Mouse (Mus musculus): Measurements from ENCODE around the gene App. TPM values are rescaled to one million over a fixed set of nuclear protein-coding genes. Genes with fewer than 3 reads are reported as not detected.

Gene App
- polyA plus RNA-seq, 1 experiment, result 207 TPM

DNA sequence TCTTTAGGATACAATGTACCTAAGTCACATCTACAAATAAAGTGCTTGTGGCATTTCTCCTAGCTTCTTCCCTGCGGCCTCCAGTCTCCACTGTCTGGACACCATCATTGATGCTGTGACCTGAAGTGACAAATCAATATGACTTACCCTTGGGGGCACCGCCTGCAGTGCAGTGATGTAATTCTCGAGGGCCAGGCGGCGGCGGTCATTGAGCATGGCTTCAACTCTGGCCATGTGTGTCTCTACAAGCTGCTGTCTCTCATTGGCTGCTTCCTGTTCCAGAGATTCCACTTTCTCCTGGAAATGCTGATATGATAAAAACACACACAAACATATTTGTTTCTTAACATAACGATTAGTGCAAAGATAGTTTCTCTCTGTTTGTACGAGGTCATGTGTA lies 148.9 kb downstream of the App start:
- H3K79me2 ChIP-seq (ENCODE audit: control insufficient read depth, insufficient read depth), result no peaks in the 10 kb centered on the region
- H3ac ChIP-seq (ENCODE audit: control insufficient read depth, insufficient read length), result no peak overlapping the region
- H3K36me3 ChIP-seq (ENCODE audit: control insufficient read depth, insufficient read depth), result peaks cover 53% of the 10 kb centered on the region
- no peak overlapping the region for H3K4me2 ChIP-seq (ENCODE audit: low read depth)
- no peak for TF ChIP-seq SRF (IDR thresholded peaks at IDR 0.05; ENCODE audit: control insufficient read depth, insufficient read length, low read depth)
- no peak for TF ChIP-seq MYOD1 (IDR thresholded peaks at IDR 0.05; ENCODE audit: control insufficient read depth in 1 of 3, insufficient read length in 2 of 3, low read depth in 2 of 3)
- no peaks in the 10 kb centered on the region for H3K27me3 ChIP-seq (ENCODE audit: control insufficient read depth, insufficient read depth, insufficient read length)
- no peak overlapping the region for H3K4me3 ChIP-seq

DNA sequence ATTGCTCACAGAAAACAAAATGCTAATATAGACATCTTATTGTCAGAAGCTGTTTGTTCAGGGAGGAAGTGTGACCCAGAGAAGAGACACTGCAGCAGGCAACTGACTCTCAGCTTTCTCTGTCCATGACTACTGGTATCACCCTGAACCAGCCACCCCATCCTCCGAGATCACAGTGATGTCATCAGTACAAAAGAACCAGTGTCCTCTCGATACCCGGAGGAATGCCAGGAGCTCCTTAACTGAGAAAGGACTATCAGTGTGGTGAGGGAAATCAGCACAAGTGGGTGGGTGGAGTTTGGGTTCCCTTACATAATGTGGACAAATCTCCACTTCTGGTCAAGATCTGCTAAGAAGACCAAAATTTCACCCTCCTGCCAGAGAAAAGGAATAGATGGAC lies 150.5 kb downstream of the App start:
- H3K36me3 ChIP-seq (ENCODE audit: control insufficient read depth, insufficient read depth), result peaks cover 53% of the 10 kb centered on the region
- H3K4me2 ChIP-seq (ENCODE audit: low read depth), result no peak overlapping the region
- TF ChIP-seq POLR2AphosphoS2 (IDR thresholded peaks at IDR 0.05; ENCODE audit: insufficient read length, low read depth) (no peak), USF1 (IDR thresholded peaks at IDR 0.05; ENCODE audit: low read depth) (no peak), CEBPB (IDR thresholded peaks at IDR 0.05; ENCODE audit: insufficient read depth, poor library complexity, severe bottlenecking) (no peak), REST (IDR thresholded peaks at IDR 0.05; ENCODE audit: insufficient read depth, insufficient read length) (no peak), SRF (IDR thresholded peaks at IDR 0.05; ENCODE audit: control insufficient read depth, insufficient read length, low read depth) (no peak), MAX (IDR thresholded peaks at IDR 0.05; ENCODE audit: low read depth) (no peak)
- no peaks in the 10 kb centered on the region for H3K79me2 ChIP-seq (ENCODE audit: control insufficient read depth, insufficient read depth)
- H3K4me3 ChIP-seq, result no peak overlapping the region
- no peaks in the 10 kb centered on the region for H3K27me3 ChIP-seq (ENCODE audit: control insufficient read depth, insufficient read depth, insufficient read length)
- H3ac ChIP-seq (ENCODE audit: control insufficient read depth, insufficient read length), result no peak overlapping the region

DNA sequence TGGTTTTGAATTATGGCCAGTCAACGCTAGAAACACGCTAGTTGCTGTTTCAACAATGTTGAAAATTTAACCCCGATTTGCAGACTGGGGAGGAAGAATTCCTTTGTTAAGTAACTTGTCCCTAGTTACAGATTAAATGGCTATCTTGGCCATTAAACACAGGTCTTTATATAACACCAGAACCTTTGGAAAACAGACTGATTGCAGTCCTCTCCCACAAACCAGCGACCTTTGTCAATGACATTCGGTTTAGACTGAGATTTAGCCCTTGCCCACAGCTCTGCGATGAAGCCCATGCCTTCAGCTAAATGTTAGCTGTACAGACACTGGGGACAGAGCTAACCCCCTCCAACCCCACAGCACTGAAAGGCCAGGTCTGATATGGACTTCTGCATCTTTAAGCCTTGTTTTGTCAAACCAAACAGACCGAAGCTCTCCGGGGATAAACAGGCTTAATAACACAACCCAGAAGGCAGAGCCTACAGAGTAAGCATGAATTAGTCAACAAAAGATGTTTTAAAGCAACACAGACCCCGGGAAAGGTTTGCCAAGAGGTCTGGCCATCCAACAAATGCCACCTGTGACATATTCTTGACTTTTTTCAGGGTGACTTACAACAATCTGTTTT lies 152.8 kb downstream of the App start:
- H3K79me2 ChIP-seq (ENCODE audit: control insufficient read depth, insufficient read depth), result no peaks in the 10 kb centered on the region
- no peaks in the 10 kb centered on the region for H3K27me3 ChIP-seq (ENCODE audit: control insufficient read depth, insufficient read depth, insufficient read length)
- H3K36me3 ChIP-seq (ENCODE audit: control insufficient read depth, insufficient read depth), result peaks cover 60% of the 10 kb centered on the region
- H3K4me2 ChIP-seq (ENCODE audit: low read depth), result no peak overlapping the region
- TF ChIP-seq POLR2AphosphoS2 (IDR thresholded peaks at IDR 0.05; ENCODE audit: insufficient read length, low read depth) (no peak), POLR2A (IDR thresholded peaks at IDR 0.05; ENCODE audit: insufficient read length, low read depth) (no peak), TCF12 (IDR thresholded peaks at IDR 0.05; ENCODE audit: insufficient read depth, poor library complexity, severe bottlenecking) (no peak), MAX (IDR thresholded peaks at IDR 0.05; ENCODE audit: low read depth) (no peak), MYOG (IDR thresholded peaks at IDR 0.05; ENCODE audit: control insufficient read depth in 1 of 3, insufficient read depth in 1 of 3, insufficient read length in 2 of 3, low read depth in 2 of 3) (no peak), MYOD1 (IDR thresholded peaks at IDR 0.05; ENCODE audit: control insufficient read depth in 1 of 3, insufficient read length in 2 of 3, low read depth in 2 of 3) (no peak), USF1 (IDR thresholded peaks at IDR 0.05; ENCODE audit: low read depth) (no peak), TCF3 (IDR thresholded peaks at IDR 0.05; ENCODE audit: insufficient read length, low read depth) (no peak), CEBPB (IDR thresholded peaks at IDR 0.05; ENCODE audit: insufficient read depth, poor library complexity, severe bottlenecking) (no peak), SRF (IDR thresholded peaks at IDR 0.05; ENCODE audit: control insufficient read depth, insufficient read length, low read depth) (no peak), E2F4 (IDR thresholded peaks at IDR 0.05; ENCODE audit: insufficient read depth) (no peak), REST (IDR thresholded peaks at IDR 0.05; ENCODE audit: insufficient read depth, insufficient read length) (no peak)
- no peak overlapping the region for H3K4me3 ChIP-seq
- H3ac ChIP-seq (ENCODE audit: control insufficient read depth, insufficient read length), result no peak overlapping the region

DNA sequence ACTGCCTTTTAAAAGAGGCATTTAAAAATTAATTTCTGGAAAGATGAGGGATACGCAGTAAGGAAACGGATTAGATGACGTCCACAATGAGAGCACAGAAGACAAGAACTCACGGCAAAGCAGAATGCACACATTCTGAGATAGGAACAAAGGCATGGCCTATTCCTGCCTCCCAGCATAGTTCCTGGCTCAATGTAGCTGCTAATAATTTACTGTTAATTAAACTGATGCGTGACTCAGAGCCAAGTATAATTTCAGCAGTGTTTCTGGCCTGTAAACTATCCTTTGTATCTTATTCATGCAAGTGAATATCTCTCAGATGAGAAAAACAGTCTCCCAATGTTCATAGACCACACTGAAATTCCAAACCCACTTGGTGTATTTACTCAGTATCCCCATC lies 154.3 kb downstream of the App start:
- Histone ChIP-seq H3K36me3 (ENCODE audit: control insufficient read depth, insufficient read depth) (peaks cover 59% of the 10 kb centered on the region), H3K4me3 (no peak overlapping the region), H3K79me2 (ENCODE audit: control insufficient read depth, insufficient read depth) (no peaks in the 10 kb centered on the region), H3K4me2 (ENCODE audit: low read depth) (no peak overlapping the region), H3ac (ENCODE audit: control insufficient read depth, insufficient read length) (no peak overlapping the region), H3K27me3 (ENCODE audit: control insufficient read depth, insufficient read depth, insufficient read length) (no peaks in the 10 kb centered on the region)
- TF ChIP-seq E2F4 (IDR thresholded peaks at IDR 0.05; ENCODE audit: insufficient read depth) (no peak), POLR2AphosphoS2 (IDR thresholded peaks at IDR 0.05; ENCODE audit: insufficient read length, low read depth) (no peak), MYOG (IDR thresholded peaks at IDR 0.05; ENCODE audit: control insufficient read depth in 1 of 3, insufficient read depth in 1 of 3, insufficient read length in 2 of 3, low read depth in 2 of 3) (no peak), MAX (IDR thresholded peaks at IDR 0.05; ENCODE audit: low read depth) (no peak), USF1 (IDR thresholded peaks at IDR 0.05; ENCODE audit: low read depth) (no peak)

DNA sequence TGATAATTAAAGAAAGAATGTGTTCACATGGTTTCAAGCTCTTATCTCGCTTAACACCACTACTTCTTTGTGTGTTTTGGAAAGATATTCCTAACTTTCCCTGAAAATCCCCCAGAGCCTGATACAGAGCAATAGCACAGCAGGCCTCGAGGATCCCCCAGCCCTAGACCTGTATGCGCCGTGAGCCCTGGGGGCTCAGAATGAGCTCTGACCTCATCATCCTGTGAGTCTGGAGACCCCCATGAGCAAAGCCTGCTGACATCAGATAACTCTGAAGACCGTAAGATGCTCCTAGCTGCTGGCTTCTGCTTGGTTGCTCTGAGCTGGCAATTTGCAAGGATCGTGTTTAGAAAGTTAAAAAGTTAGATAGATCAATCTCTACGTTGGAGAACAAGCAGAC lies 155.7 kb downstream of the App start:
- no peaks in the 10 kb centered on the region for H3K27me3 ChIP-seq (ENCODE audit: control insufficient read depth, insufficient read depth, insufficient read length)
- TF ChIP-seq MAX (IDR thresholded peaks at IDR 0.05; ENCODE audit: low read depth) (no peak), TCF12 (IDR thresholded peaks at IDR 0.05; ENCODE audit: insufficient read depth, poor library complexity, severe bottlenecking) (no peak), USF1 (IDR thresholded peaks at IDR 0.05; ENCODE audit: low read depth) (no peak), MYOD1 (IDR thresholded peaks at IDR 0.05; ENCODE audit: control insufficient read depth in 1 of 3, insufficient read length in 2 of 3, low read depth in 2 of 3) (no peak), REST (IDR thresholded peaks at IDR 0.05; ENCODE audit: insufficient read depth, insufficient read length) (no peak), POLR2AphosphoS2 (IDR thresholded peaks at IDR 0.05; ENCODE audit: insufficient read length, low read depth) (no peak), CEBPB (IDR thresholded peaks at IDR 0.05; ENCODE audit: insufficient read depth, poor library complexity, severe bottlenecking) (no peak), MYOG (IDR thresholded peaks at IDR 0.05; ENCODE audit: control insufficient read depth in 1 of 3, insufficient read depth in 1 of 3, insufficient read length in 2 of 3, low read depth in 2 of 3) (no peak), POLR2A (IDR thresholded peaks at IDR 0.05; ENCODE audit: insufficient read length, low read depth) (no peak), SRF (IDR thresholded peaks at IDR 0.05; ENCODE audit: control insufficient read depth, insufficient read length, low read depth) (no peak)
- H3ac ChIP-seq (ENCODE audit: control insufficient read depth, insufficient read length), result no peak overlapping the region
- H3K79me2 ChIP-seq (ENCODE audit: control insufficient read depth, insufficient read depth), result no peaks in the 10 kb centered on the region
- H3K4me2 ChIP-seq (ENCODE audit: low read depth), result no peak overlapping the region
- H3K4me3 ChIP-seq, result no peak overlapping the region
- peaks cover 68% of the 10 kb centered on the region for H3K36me3 ChIP-seq (ENCODE audit: control insufficient read depth, insufficient read depth)

All from myocyte (in vitro differentiated cells).